Mouse (Mus musculus) neural tube, embryonic 11.5 days (tissue): ENCODE measurements at regions not wholly inside any gene's neighbourhood (a gene's known extent, or its start where the extent isn't known, plus 50 kb on each side); places are given as distances from the start of the nearest gene placed in this dataset.

Experiments
- ATAC-seq: fragments of 200-750 bp; cut with Nextera tagmentation; 2 replicates; pipeline ENCODE4 v1.8.0; 2017; ENCODE audit warnings: moderate number of reproducible peaks, mild to moderate bottlenecking, moderate TSS enrichment, moderate library complexity; ENCODE audit not compliant: insufficient read depth, low FRiP score, low TSS enrichment
- DNase-seq: peaks from one replicate; pipeline ENCODE4 v3.0.0-alpha.2; 2015; ENCODE audit warnings: low spot score
- H3K27ac ChIP-seq: fragments of 300-500 bp; sonication (generic); 2 replicates; pipeline ENCODE4 v1.5.1; 2014; ENCODE audit warnings: low read depth, mild to moderate bottlenecking, low read length
- H3K27me3 ChIP-seq: fragments of 300-500 bp; sonication (generic); 2 replicates; pipeline ENCODE4 v1.6.1; 2014; ENCODE audit warnings: mild to moderate bottlenecking, low read length, mixed read lengths; ENCODE audit not compliant: control insufficient read depth, insufficient read depth
- H3K36me3 ChIP-seq: fragments of 300-500 bp; sonication (generic); 2 replicates; pipeline ENCODE4 v1.6.1; 2014; ENCODE audit warnings: mild to moderate bottlenecking, low read length, moderate library complexity, mixed read lengths; ENCODE audit not compliant: control insufficient read depth, insufficient read depth
- H3K4me1 ChIP-seq: fragments of 300-500 bp; sonication (generic); 2 replicates; pipeline ENCODE4 v1.6.1; 2014; ENCODE audit warnings: low read length, mixed read lengths; ENCODE audit not compliant: control insufficient read depth, insufficient read depth
- H3K4me2 ChIP-seq: fragments of 300-500 bp; sonication (generic); 2 replicates; pipeline ENCODE4 v1.6.1; 2014; ENCODE audit warnings: low read depth, mild to moderate bottlenecking, moderate library complexity
- H3K4me3 ChIP-seq: fragments of 300-500 bp; sonication (generic); 2 replicates; pipeline ENCODE4 v1.5.1; 2014; ENCODE audit warnings: low read depth, low read length
- H3K9ac ChIP-seq: fragments of 300-500 bp; sonication (generic); 2 replicates; pipeline ENCODE4 v1.6.1; 2014; ENCODE audit warnings: mild to moderate bottlenecking, low read length
- H3K9me3 ChIP-seq: fragments of 300-500 bp; sonication (generic); 2 replicates; pipeline ENCODE4 v1.6.1; 2016; ENCODE audit warnings: low read length; ENCODE audit not compliant: control insufficient read depth
- WGBS: fragments of 180-500 bp; shearing (Covaris S2); extraction: QIAGEN DNeasy Blood & Tissue Kit; methylation state at CpG from one replicate; pipeline ENCODE4 v1.1.7; 2014; 5-methylcytosine and 5-hydroxymethylcytosine counted together

GRCm38 (mm10) chr2:133458735-133459134 lies 93.2 kb upstream of the Bmp2 start:
- Histone ChIP-seq H3K27ac (no peak overlapping the region), H3K4me1 (no peaks in the 10 kb centered on the region), H3K9ac (no peak overlapping the region), H3K27me3 (no peaks in the 10 kb centered on the region), H3K36me3 (no peaks in the 10 kb centered on the region), H3K9me3 (no peaks in the 10 kb centered on the region), H3K4me3 (no peak overlapping the region), H3K4me2 (no peak overlapping the region)
- 70% methylated on average over 2 of the region's 2 CpGs for WGBS
- DNase-seq (no peak), ATAC-seq (no peak)

- Histone ChIP-seq H3K27ac (no peak overlapping the region), H3K4me3 (no peak overlapping the region), H3K9me3 (no peaks in the 10 kb centered on the region), H3K4me1 (no peaks in the 10 kb centered on the region), H3K9ac (no peak overlapping the region), H3K27me3 (no peaks in the 10 kb centered on the region), H3K4me2 (no peak overlapping the region), H3K36me3 (no peaks in the 10 kb centered on the region)
- 61% methylated on average over 7 of the region's 7 CpGs for WGBS
- ATAC-seq (no peak), DNase-seq (no peak)
These were observed 91.1 kb upstream of the Bmp2 start for GRCm38 (mm10) chr2:133460814-133461213.

- 88% methylated on average over 2 of the region's 2 CpGs for WGBS
These were observed 89.6 kb upstream of the Bmp2 start for GRCm38 (mm10) chr2:133462378-133462777.

GRCm38 (mm10) chr2:133467170-133468168 lies 84.5 kb upstream of the Bmp2 start:
- H3K9me3 ChIP-seq = no peaks in the 10 kb centered on the region
- no peak for DNase-seq
- H3K4me3 ChIP-seq = no peak overlapping the region
- H3K9ac ChIP-seq = no peak overlapping the region
- no peak for ATAC-seq
- no peaks in the 10 kb centered on the region for H3K36me3 ChIP-seq
- H3K4me1 ChIP-seq = no peaks in the 10 kb centered on the region
- no peaks in the 10 kb centered on the region for H3K27me3 ChIP-seq
- no peak overlapping the region for H3K27ac ChIP-seq
- 90% methylated on average over 9 of the region's 9 CpGs for WGBS
- H3K4me2 ChIP-seq = no peak overlapping the region

More at GRCm38 (mm10) chr2:133462378-133462777, 89.6 kb upstream of the Bmp2 start:
- no peak overlapping the region for H3K9ac ChIP-seq
- ATAC-seq = no peak
- no peak for DNase-seq
- H3K9me3 ChIP-seq = no peaks in the 10 kb centered on the region
- no peaks in the 10 kb centered on the region for H3K4me1 ChIP-seq
- no peak overlapping the region for H3K4me3 ChIP-seq
- no peak overlapping the region for H3K27ac ChIP-seq
- H3K36me3 ChIP-seq = no peaks in the 10 kb centered on the region
- H3K4me2 ChIP-seq = no peak overlapping the region
- no peaks in the 10 kb centered on the region for H3K27me3 ChIP-seq

GRCm38 (mm10) chr2:133472966-133473744 lies 78.8 kb upstream of the Bmp2 start:
- Histone ChIP-seq H3K27ac (no peak overlapping the region), H3K9ac (no peak overlapping the region), H3K9me3 (no peaks in the 10 kb centered on the region), H3K27me3 (no peaks in the 10 kb centered on the region), H3K36me3 (no peaks in the 10 kb centered on the region), H3K4me1 (no peaks in the 10 kb centered on the region), H3K4me3 (no peak overlapping the region), H3K4me2 (no peak overlapping the region)
- ATAC-seq (no peak), DNase-seq (no peak)
- 71% methylated on average over 5 of the region's 5 CpGs for WGBS

GRCm38 (mm10) chr2:133474174-133474573 lies 77.8 kb upstream of the Bmp2 start:
- H3K4me3 ChIP-seq = no peak overlapping the region
- ATAC-seq (no peak), DNase-seq (no peak)
- no peak overlapping the region for H3K4me2 ChIP-seq
- no peaks in the 10 kb centered on the region for H3K36me3 ChIP-seq
- H3K4me1 ChIP-seq = no peaks in the 10 kb centered on the region
- H3K9ac ChIP-seq = no peak overlapping the region
- H3K9me3 ChIP-seq = no peaks in the 10 kb centered on the region
- H3K27me3 ChIP-seq = no peaks in the 10 kb centered on the region
- no peak overlapping the region for H3K27ac ChIP-seq
- WGBS = 89% methylated on average over 1 of the region's 1 CpGs

- Histone ChIP-seq H3K27ac (no peak overlapping the region), H3K27me3 (no peaks in the 10 kb centered on the region), H3K4me3 (no peak overlapping the region), H3K9ac (no peak overlapping the region), H3K4me1 (no peaks in the 10 kb centered on the region), H3K9me3 (no peaks in the 10 kb centered on the region), H3K36me3 (no peaks in the 10 kb centered on the region), H3K4me2 (no peak overlapping the region)
- 66% methylated on average over 3 of the region's 3 CpGs for WGBS
- no peak for DNase-seq
- ATAC-seq = no peak
These were observed 71.1 kb upstream of the Bmp2 start for GRCm38 (mm10) chr2:133480870-133481269.

GRCm38 (mm10) chr2:133481305-133481704 lies 70.7 kb upstream of the Bmp2 start:
- Histone ChIP-seq H3K27me3 (no peaks in the 10 kb centered on the region), H3K4me3 (no peak overlapping the region), H3K27ac (no peak overlapping the region), H3K36me3 (no peaks in the 10 kb centered on the region), H3K4me1 (no peaks in the 10 kb centered on the region), H3K9ac (no peak overlapping the region), H3K4me2 (no peak overlapping the region), H3K9me3 (no peaks in the 10 kb centered on the region)
- 89% methylated on average over 6 of the region's 6 CpGs for WGBS
- no peak for DNase-seq
- ATAC-seq = no peak
